In the genomic region with DNA sequence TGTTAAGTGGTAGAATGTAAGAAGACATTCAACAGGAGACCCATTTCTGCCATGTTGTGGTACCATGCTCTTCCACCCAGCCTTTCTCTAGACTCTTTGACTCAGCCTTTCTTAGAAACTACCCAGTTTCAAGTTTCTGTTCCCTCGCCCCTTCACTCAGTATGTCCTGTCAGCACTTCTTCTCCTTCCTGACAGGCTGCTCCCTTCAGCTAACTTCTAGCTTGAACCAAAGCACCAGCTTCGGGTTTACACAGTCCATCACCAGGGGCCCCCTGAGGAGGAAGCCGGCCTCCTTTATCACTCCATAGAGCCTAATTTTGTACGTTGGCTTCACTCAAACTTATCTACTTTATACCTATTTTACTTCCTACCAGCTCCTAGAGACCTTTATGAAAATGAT, we compare ENCODE assay signal across 23 mouse cellular contexts.
"Had no signal": no experiment of that assay in that cellular context is flagged by ENCODE, and none has a peak within 500 bp of the region (broad histone marks: within the 10 kb centered on the region; RNA-seq: fewer than 3 reads in every experiment).

No protein-coding gene starts in this region.

- H3K4me2 ChIP-seq: limb, embryonic 12.5 days; limb, embryonic 15.5 days; lung, embryonic 15.5 days; midbrain, embryonic 13.5 days; neural tube, embryonic 13.5 days had no signal

- H3K27ac ChIP-seq: limb, embryonic 12.5 days; limb, embryonic 15.5 days; liver, embryonic 14.5 days; lung, embryonic 15.5 days; midbrain, embryonic 10.5 days; midbrain, embryonic 13.5 days; neural tube, embryonic 13.5 days had no signal

- H3K9me3 ChIP-seq: limb, embryonic 12.5 days; limb, embryonic 15.5 days; lung, embryonic 15.5 days; midbrain, embryonic 10.5 days; midbrain, embryonic 13.5 days; neural tube, embryonic 13.5 days had no signal

- H3K4me3 ChIP-seq: limb, embryonic 12.5 days; limb, embryonic 15.5 days; lung, embryonic 15.5 days; midbrain, embryonic 10.5 days; midbrain, embryonic 13.5 days; myocyte; neural tube, embryonic 13.5 days had no signal

- DNase-seq: kidney, adult 18-20 months; kidney, adult 9 months; kidney, postnatal 14 days; kidney, postnatal 4 days; layer of hippocampus, postnatal 36 days; left cerebral cortex, postnatal 4 days; lung, adult 18-20 months; lung, postnatal 10 days; lung, postnatal 36 days; retina, postnatal 1 day; right cerebral cortex, postnatal 25 days; spleen, adult 18-20 months; thymus, adult 2 months; thymus, postnatal 14 days; thymus, postnatal 4 days had no signal

- H3K9ac ChIP-seq: limb, embryonic 12.5 days; limb, embryonic 15.5 days; liver, embryonic 14.5 days; lung, embryonic 15.5 days; midbrain, embryonic 13.5 days; neural tube, embryonic 13.5 days had no signal

- H3K27me3 ChIP-seq: limb, embryonic 12.5 days; limb, embryonic 15.5 days; lung, embryonic 15.5 days; midbrain, embryonic 13.5 days; neural tube, embryonic 13.5 days had no signal

- H3K36me3 ChIP-seq: limb, embryonic 12.5 days; limb, embryonic 15.5 days; lung, embryonic 15.5 days; midbrain, embryonic 10.5 days; midbrain, embryonic 13.5 days; neural tube, embryonic 13.5 days had no signal
